Mouse (Mus musculus): Measurements from ENCODE around the gene Pus3.
"Not testable (repeated sequence)": the region's sequence is repeated elsewhere in the genome, so short reads cannot be mapped to it uniquely, and the experiment has no call there.

Gene Pus3

DNA sequence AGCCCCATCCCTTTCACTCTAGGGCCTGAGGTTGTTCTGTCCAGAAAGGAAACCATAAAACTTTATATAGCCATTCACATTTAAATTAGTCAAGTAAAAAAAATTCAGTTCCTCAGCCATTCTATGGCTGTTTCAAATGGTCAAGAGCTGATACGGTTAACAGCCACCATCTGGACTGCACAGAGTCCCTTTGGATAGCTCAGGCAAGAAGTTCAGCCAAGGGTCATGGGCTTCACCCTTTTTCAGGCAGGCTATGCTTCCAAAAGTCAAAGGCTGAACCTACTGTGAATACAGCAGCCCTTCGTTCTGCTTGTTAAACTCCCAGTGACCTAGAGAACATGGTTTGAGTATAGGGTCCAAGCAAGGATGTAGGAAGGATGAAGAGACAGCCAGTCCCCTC is 13.7 kb upstream of the Pus3 start:
- no peak for DNase-seq (ENCODE audit: low read depth in 1 of 2, low spot score in 2 of 2)

DNA sequence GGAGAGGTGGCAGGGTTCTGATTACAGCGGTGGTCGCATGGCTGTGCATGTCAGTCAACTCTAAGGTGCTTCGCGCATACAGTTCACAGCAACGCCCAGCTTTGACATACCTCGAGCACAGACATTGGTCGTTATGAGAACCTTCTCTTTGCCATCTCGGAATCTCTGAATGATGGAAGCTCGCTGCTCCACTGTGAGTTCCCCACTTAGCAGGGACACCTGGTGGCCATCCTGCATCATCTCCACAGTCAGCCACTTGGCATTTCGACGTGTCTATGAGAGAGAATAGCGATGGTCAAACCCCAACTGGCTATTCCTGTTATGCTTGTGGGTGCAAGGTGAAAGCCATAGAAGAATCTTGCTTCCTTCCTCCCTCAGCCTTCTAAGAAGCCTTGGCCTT is 12.7 kb upstream of the Pus3 start:
- DNase-seq (ENCODE audit: low read depth in 1 of 2, low spot score in 2 of 2), result no peak

GRCm38 (mm10) chr9:35546745-35547144 is 11.7 kb upstream of the Pus3 start:
- DNase-seq (ENCODE audit: low read depth in 1 of 2, low spot score in 2 of 2), result no peak

DNA sequence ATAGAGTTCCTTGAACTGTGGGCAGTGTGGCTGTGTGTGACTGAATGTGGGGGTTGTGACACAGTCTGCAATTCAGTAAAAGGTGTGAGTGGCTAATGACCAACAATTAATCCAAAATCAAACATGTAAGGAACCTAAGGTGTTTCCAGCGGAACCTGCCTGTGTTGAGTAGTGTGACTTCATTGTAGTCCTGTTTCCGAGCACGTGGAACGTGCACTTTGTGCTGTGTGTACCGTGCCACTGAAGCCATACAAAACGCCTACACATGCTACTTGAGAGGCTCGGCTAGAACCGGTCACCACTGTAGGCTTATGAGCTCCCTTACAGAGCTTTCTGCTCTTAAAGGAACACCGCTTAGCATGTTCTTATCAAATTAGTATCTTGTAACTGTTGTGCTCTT is 9.9 kb upstream of the Pus3 start:
- DNase-seq (ENCODE audit: low read depth in 1 of 2, low spot score in 2 of 2), result no peak

GRCm38 (mm10) chr9:35556494-35557102 is 1.8 kb upstream of the Pus3 start:
- no peak for DNase-seq (ENCODE audit: low read depth in 1 of 2, low spot score in 2 of 2)

- peak; percentile 23 to 34 for DNase-seq (ENCODE audit: low read depth in 1 of 2, low spot score in 2 of 2)
Measured at GRCm38 (mm10) chr9:35559009-35559890, 855 bp downstream of the Pus3 start.

DNA sequence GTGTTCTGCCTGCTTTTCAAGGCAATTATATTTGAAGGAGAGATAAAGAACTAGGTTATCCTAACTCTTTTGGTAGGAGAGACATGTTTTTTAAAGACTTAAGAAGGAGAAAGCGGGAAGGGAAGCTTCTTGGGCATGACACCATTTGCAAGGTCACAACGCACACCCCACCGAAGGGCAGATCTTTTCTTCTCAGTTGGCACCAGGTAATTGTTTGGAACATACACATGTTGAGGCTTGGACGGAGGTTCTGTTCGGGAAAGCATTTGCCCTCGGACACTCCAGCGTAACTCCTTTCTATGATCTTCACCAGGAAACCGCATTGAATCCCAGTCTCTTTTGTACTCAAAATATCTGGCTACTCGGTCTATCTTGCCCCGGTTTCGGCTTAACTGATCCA is 2.7 kb downstream of the Pus3 start:
- no peak for DNase-seq (ENCODE audit: low read depth in 1 of 2, low spot score in 2 of 2)

DNA sequence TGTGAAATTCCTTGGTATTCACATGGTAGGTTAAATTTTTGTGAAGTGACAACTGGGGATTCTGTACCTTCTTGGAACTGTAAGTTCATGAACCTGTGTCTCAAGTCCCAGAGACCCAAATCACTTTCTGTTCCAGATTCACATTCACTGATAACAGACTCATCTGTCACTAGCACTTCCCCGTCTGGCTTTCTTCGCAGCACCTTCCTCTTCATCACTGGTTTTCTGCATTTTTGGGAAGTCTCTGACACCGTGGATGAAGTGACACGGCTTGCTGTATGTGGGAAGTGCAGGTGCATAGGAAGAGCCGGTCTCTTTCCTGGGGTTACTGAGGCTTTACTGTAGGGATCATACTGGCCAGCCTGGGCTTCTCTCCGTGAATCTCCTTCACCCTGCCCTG is 3.2 kb downstream of the Pus3 start:
- DNase-seq (ENCODE audit: low read depth in 1 of 2, low spot score in 2 of 2), result no peak

- DNase-seq (ENCODE audit: low read depth in 1 of 2, low spot score in 2 of 2), result no peak
Measured at GRCm38 (mm10) chr9:35564536-35565240, 6.3 kb downstream of the Pus3 start.

- no peak for DNase-seq (ENCODE audit: low read depth in 1 of 2, low spot score in 2 of 2)
Measured at GRCm38 (mm10) chr9:35567995-35568394, 9.6 kb downstream of the Pus3 start.

DNA sequence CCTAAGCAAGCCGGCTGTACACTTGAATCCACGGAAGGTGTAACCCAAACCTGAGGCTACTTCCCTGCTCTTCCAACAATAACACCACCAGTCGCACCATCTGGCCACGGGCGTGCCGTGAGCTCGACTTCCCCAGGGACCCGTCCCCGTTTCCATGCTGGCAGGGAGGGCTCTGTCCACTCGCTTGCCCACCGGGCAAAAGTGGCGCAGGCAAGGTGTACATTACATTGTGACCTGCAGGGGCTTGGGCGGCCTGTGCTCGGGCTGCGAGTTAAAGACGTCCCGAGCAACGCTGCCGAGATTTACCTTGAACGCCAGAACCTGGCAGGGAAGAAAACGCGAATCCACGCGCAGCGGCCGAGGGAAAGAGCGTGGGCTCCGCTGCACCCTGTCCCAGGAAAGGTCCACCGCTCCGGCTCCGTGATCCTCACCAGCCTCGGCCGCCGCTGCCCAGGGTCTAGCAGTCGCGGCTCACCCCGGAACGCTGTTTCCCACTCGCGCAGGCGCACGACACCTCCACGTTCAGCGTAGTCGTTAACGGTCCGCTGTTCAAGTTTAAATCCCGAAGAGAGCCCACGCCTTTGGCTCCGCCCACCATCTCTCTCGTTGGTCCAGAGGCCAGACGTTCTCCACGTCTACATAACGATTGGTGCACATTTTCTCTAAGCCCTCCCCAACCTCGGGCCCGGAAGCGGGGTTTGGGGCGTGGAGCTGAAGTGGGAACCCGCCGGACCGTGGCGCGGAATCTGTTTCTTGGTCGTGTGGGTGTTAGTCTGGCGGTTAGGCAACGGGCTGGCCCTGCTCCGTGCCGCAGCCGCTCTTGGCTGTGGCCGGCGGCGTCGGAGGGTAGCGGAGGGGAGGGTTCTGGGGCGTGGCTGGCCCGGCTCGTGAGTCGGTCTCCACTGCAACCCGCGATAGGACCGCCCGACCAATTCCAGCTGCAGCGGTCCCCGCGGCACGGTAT is 11.5 kb downstream of the Pus3 start, which contains the start of the genes Pate2 and Hyls1:
Gene Pate2 (plus strand): TSS at position 714 of the 964 bp plus-strand sequence.
Gene Hyls1 (minus strand): TSS at position 828 of the 964 bp plus-strand sequence.
- DNase-seq (ENCODE audit: low read depth in 1 of 2, low spot score in 2 of 2), result peak; percentile 86

DNA sequence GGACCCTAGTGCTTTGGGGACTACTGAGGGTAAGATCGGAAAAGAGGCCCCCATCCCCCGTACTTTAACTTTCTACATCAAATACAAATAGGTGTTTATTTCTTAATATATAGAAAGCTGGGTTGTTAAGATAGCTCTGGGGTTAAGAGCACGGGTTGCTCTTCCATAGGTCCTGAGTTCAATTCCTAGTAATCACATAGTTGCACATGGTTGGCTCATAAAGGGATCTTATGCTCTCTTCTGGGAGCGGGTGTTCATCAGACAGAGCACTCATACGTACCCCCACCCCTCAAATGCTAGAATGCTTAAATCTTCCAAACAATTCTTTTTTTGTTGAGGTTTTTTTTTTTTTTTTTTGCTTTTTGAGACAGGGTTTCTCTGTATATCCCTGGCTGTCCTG is 12.3 kb downstream of the Pus3 start:
- no peak for DNase-seq (ENCODE audit: low read depth in 1 of 2, low spot score in 2 of 2)

GRCm38 (mm10) chr9:35574416-35574815 is 16.0 kb downstream of the Pus3 start:
- DNase-seq (ENCODE audit: low read depth in 1 of 2, low spot score in 2 of 2), result no peak

- no peak for DNase-seq (ENCODE audit: low read depth in 1 of 2, low spot score in 2 of 2)
Measured at GRCm38 (mm10) chr9:35587674-35588073, 29.3 kb downstream of the Pus3 start.

DNA sequence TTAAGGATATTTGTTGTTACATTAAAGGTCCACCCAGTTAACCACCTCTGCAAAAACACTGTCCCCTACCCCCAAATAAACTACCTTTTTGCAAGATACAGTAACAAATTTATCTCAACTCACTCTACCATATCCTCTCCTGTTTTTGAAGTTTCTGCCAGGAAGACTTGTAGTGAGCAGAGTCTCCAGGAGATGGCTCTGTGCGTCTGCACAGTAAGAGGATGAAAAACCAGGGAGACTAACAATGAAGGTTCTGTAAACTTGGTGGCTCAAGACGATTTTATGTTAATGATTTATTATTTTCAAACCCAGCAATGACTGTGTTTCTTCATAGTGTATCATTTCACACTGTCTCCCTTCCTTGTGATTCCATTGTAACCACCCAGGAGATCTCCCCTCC is 34.5 kb downstream of the Pus3 start:
- DNase-seq (ENCODE audit: low read depth in 1 of 2, low spot score in 2 of 2), result no peak

GRCm38 (mm10) chr9:35607647-35608405 is 49.4 kb downstream of the Pus3 start:
- DNase-seq (ENCODE audit: low read depth in 1 of 2, low spot score in 2 of 2), result no peak

GRCm38 (mm10) chr9:35611841-35612240 is 53.4 kb downstream of the Pus3 start, which contains the start of gene Pate4:
Gene Pate4, minus strand, starts transcription at chr9:35611941.
- no peak for DNase-seq (ENCODE audit: low read depth in 1 of 2, low spot score in 2 of 2)

DNA sequence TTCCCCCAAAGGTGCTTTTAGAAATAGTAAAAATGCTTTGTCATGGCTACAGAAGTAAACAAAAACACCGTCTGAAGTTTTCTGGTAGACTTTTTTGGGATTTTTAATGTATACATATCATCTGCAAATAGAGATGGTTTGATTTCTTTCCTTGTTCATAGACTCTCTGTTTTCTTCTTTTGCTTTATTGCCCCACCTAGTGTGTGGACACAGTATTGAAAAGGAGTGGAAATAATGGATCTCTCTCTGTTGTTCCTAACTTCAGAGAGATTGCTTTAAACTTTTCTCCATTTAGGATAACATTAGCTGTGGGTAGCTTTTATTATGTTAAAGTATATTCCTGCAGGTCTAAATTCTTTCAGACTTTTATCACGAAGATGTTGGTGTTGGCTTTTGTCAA is 55.6 kb downstream of the Pus3 start:
- no peak for DNase-seq (ENCODE audit: low read depth in 1 of 2, low spot score in 2 of 2)

- not testable (repeated sequence) for DNase-seq (ENCODE audit: low read depth in 1 of 2, low spot score in 2 of 2)
Measured at GRCm38 (mm10) chr9:35616784-35617183, 58.4 kb downstream of the Pus3 start.
